Mouse (Mus musculus) liver, embryonic 14.5 days (tissue): Measurements from ENCODE around the gene Ak1.

Experiments
- CTCF ChIP-seq: IDR thresholded peaks from 2 replicates; pipeline ENCODE4 v1.5.1; 2016; ENCODE audit warnings: antibody characterized with exemption, low read depth, control low read depth
- EP300 ChIP-seq: IDR thresholded peaks from 2 replicates; pipeline ENCODE4 v1.6.1; 2016; ENCODE audit warnings: antibody characterized with exemption, low read depth

DNA sequence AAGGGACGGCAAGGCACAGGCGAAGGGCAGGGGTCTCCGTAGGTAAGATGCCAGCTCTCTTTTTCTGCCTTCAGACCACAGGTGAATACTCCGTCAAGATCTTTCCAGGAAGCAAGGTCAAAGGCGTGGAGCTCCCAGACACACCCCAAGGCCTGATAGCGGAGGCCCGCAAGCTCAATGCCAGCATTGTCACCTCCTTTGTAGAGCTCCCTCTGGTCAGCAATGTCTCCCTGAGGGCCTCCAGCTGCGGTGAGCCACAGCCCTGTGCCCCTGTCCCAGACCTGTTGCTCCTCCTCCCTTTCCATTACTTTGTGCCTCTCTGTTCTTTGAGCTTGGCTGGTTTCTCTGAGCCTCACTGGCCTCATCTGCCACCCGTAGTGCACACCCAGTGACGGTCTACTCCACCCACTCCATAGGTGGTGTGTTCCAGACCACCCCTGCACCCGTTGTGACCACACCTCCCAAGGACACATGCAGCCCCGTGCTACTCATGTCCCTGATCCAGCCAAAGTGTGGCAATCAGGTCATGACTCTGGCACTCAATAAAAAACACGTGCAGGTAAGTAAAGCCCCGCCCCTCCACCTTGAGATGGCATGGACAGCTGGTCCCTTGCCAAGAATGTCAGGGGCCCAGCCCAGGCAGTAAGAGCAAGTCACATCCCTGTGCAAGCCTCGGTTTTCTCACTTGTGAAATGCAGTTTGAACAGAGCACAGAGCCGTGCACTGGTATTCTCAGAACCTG lies 51.8 kb downstream of the Ak1 start:
- TF ChIP-seq CTCF (no peak), EP300 (no peak)
